Mouse (Mus musculus): Measurements from ENCODE around the gene Max.

The Max gene

GRCm38 (mm10) chr12:76957688-76958087, 4.3 kb downstream of the Max start:
- DNase-seq (ENCODE audit: low spot score in 2 of 2), result no peak

- peak; percentile 68 to 69 for DNase-seq (ENCODE audit: low spot score in 2 of 2)
These were observed 7.1 kb downstream of the Max start for GRCm38 (mm10) chr12:76954698-76955423.

- no peak for DNase-seq (ENCODE audit: low spot score in 2 of 2)
These were observed 8.1 kb downstream of the Max start for GRCm38 (mm10) chr12:76953750-76954363.

GRCm38 (mm10) chr12:76950330-76950729, 11.7 kb downstream of the Max start:
- DNase-seq (ENCODE audit: low spot score in 2 of 2), result no peak

GRCm38 (mm10) chr12:76948781-76949180, 13.2 kb downstream of the Max start:
- no peak for DNase-seq (ENCODE audit: low spot score in 2 of 2)

GRCm38 (mm10) chr12:76948185-76948584, 13.8 kb downstream of the Max start:
- DNase-seq (ENCODE audit: low spot score in 2 of 2), result no peak

- no peak for DNase-seq (ENCODE audit: low spot score in 2 of 2)
These were observed 14.5 kb downstream of the Max start for GRCm38 (mm10) chr12:76947487-76947886.

GRCm38 (mm10) chr12:76943466-76943865, 18.5 kb downstream of the Max start:
- no peak for DNase-seq (ENCODE audit: low spot score in 2 of 2)

- DNase-seq (ENCODE audit: low spot score in 2 of 2), result no peak
These were observed 19.0 kb downstream of the Max start for GRCm38 (mm10) chr12:76943046-76943445.

GRCm38 (mm10) chr12:76942476-76942875, 19.5 kb downstream of the Max start:
- DNase-seq (ENCODE audit: low spot score in 2 of 2), result peak in 1 of 2 experiments; percentile 20

GRCm38 (mm10) chr12:76941524-76941923, 20.5 kb downstream of the Max start:
- DNase-seq (ENCODE audit: low spot score in 2 of 2), result no peak

GRCm38 (mm10) chr12:76938013-76938412, 24.0 kb downstream of the Max start:
- no peak for DNase-seq (ENCODE audit: low spot score in 2 of 2)

- no peak for DNase-seq (ENCODE audit: low spot score in 2 of 2)
These were observed 25.8 kb downstream of the Max start for GRCm38 (mm10) chr12:76936211-76936610.

- no peak for DNase-seq (ENCODE audit: low spot score in 2 of 2)
These were observed 27.6 kb downstream of the Max start for GRCm38 (mm10) chr12:76934438-76934837.

- no peak for DNase-seq (ENCODE audit: low spot score in 2 of 2)
These were observed 29.3 kb downstream of the Max start for GRCm38 (mm10) chr12:76932688-76933060.

- no peak for DNase-seq (ENCODE audit: low spot score in 2 of 2)
These were observed 30.0 kb downstream of the Max start for GRCm38 (mm10) chr12:76931739-76932687.

- DNase-seq (ENCODE audit: low spot score in 2 of 2), result no peak
These were observed 31.8 kb downstream of the Max start for GRCm38 (mm10) chr12:76930177-76930576.

- DNase-seq (ENCODE audit: low spot score in 2 of 2), result no peak
These were observed 34.5 kb downstream of the Max start for GRCm38 (mm10) chr12:76927539-76927938.

GRCm38 (mm10) chr12:76927012-76927411, 35.0 kb downstream of the Max start:
- no peak for DNase-seq (ENCODE audit: low spot score in 2 of 2)

GRCm38 (mm10) chr12:76926338-76926945, 35.6 kb downstream of the Max start:
- DNase-seq (ENCODE audit: low spot score in 2 of 2), result no peak

- DNase-seq (ENCODE audit: low spot score in 2 of 2), result no peak
These were observed 36.9 kb downstream of the Max start for GRCm38 (mm10) chr12:76924904-76925604.
